In the genomic region with DNA sequence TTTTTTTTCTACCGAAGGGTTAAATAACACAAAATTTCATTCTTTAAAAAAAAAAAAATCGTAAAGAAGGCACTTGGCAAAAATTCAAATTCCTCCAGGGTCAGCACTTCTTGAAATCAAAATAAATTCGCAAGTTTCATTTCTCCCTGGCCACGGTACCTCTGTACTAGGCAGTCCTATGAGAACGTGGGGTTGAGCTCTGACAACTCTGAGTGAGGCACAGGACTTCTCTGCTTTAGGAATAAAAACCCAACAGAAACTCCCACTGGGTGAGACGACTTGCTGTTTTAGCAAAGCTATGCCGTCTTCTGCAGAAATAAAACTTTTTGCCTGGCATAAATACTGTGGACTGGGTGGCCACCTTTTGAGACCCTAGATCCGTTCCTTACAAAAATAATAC, we compare ENCODE assay signal across 24 mouse cellular contexts. TPM values are rescaled to one million over a fixed set of nuclear protein-coding genes. Genes with fewer than 3 reads are reported as not detected.
A peak's percentile ranks its signal among the peaks of the same experiment; 100 is the strongest.
DNase-seq lines count a peak whose midpoint lies in the region; ATAC-seq and TF ChIP-seq lines count a peak whose summit lies in the region.
"Had no signal": no experiment of that assay in that cellular context is flagged by ENCODE, and none has a peak within 500 bp of the region (broad histone marks: within the 10 kb centered on the region; RNA-seq: fewer than 3 reads in every experiment).

No protein-coding gene starts in this region.

- no peak for TF ChIP-seq POLR2A in kidney, adult 2 months (IDR thresholded peaks at IDR 0.05; ENCODE audit: low read depth, low read length)

- H3K4me1 ChIP-seq in kidney, adult 2 months (ENCODE audit: control insufficient read depth, insufficient read depth, low read length) = no peaks in the 10 kb centered on the region
- no peaks in the 10 kb centered on the region for H3K4me1 ChIP-seq in kidney, embryonic 14.5 days (ENCODE audit: control insufficient read depth, insufficient read depth, low read length)
- peaks cover 8% of the 10 kb centered on the region for H3K4me1 ChIP-seq in lung, embryonic 14.5 days (ENCODE audit: insufficient read depth)
- H3K4me1 ChIP-seq: embryonic facial prominence, embryonic 10.5 days; embryonic facial prominence, embryonic 12.5 days; forebrain, embryonic 13.5 days; forebrain, embryonic 15.5 days had no signal

- no peaks in the 10 kb centered on the region for H3K36me3 ChIP-seq in kidney, adult 2 months (ENCODE audit: control insufficient read depth, insufficient read depth, low read length)
- no peaks in the 10 kb centered on the region for H3K36me3 ChIP-seq in kidney, embryonic 14.5 days (ENCODE audit: control insufficient read depth, insufficient read depth, low read length)
- H3K36me3 ChIP-seq in lung, embryonic 14.5 days (ENCODE audit: insufficient read depth) = no peaks in the 10 kb centered on the region
- H3K36me3 ChIP-seq: embryonic facial prominence, embryonic 10.5 days; embryonic facial prominence, embryonic 12.5 days; forebrain, embryonic 15.5 days; G1E had no signal

- no peak overlapping the region for H3K27ac ChIP-seq in kidney, adult 2 months (ENCODE audit: insufficient read depth, low read depth, low read length)
- H3K27ac ChIP-seq in kidney, embryonic 14.5 days (ENCODE audit: low read depth, low read length) = no peak overlapping the region
- no peak overlapping the region for H3K27ac ChIP-seq in lung, embryonic 14.5 days (ENCODE audit: low read depth)
- H3K27ac ChIP-seq: embryonic facial prominence, embryonic 10.5 days; embryonic facial prominence, embryonic 12.5 days; forebrain, embryonic 13.5 days; forebrain, embryonic 15.5 days had no signal

- no peak for ATAC-seq in kidney, embryonic 14.5 days (ENCODE audit: low FRiP score, low TSS enrichment)
- ATAC-seq in lung, embryonic 14.5 days (ENCODE audit: insufficient read depth) = no peak; the same call in 1 of the 2 replicates
- ATAC-seq: activated CD4-positive, CD25-positive, alpha-beta regulatory T cell, adult 4 months; CD4-positive, CD25-positive, alpha-beta regulatory T cell, adult 4 months; forebrain, embryonic 13.5 days; forebrain, embryonic 15.5 days; forebrain, postnatal 0 days; Patski had no signal

- TF ChIP-seq CTCF in kidney, adult 2 months (conservative IDR thresholded peaks at IDR 0.05; ENCODE audit: insufficient read depth, insufficient read length, low read depth, low read length) = no peak
- no peak for TF ChIP-seq CTCF in lung, embryonic 14.5 days (IDR thresholded peaks at IDR 0.05; ENCODE audit: low read depth)

- H3K4me2 ChIP-seq in kidney, embryonic 14.5 days (replicated peaks; ENCODE audit: low read depth, low read length) = no peak overlapping the region
- H3K4me2 ChIP-seq in lung, embryonic 14.5 days = no peak overlapping the region
- H3K4me2 ChIP-seq: embryonic facial prominence, embryonic 12.5 days; forebrain, embryonic 13.5 days; forebrain, embryonic 15.5 days had no signal

- peak; percentile 9 for DNase-seq in adrenal gland, postnatal 10 days
- DNase-seq in adrenal gland, postnatal 14 days = no peak
- peak; percentile 22 for DNase-seq in kidney, adult 2 months
- peak; percentile 70 for DNase-seq in lung, embryonic 14.5 days
- no peak for DNase-seq in lung, postnatal 25 days (ENCODE audit: low spot score)
- DNase-seq: adrenal gland, adult 8-10 months; adrenal gland, postnatal 36 days; B cell, adult 2 months; cerebellum, adult 11-12 months; cerebellum, adult 2 months; cerebellum, adult 9-10 months; cerebellum, postnatal 10 days; cerebellum, postnatal 25 days; forebrain, postnatal 0 days had no signal

- no peak overlapping the region for H3K9ac ChIP-seq in kidney, embryonic 14.5 days (ENCODE audit: low read depth, low read length)
- no peak overlapping the region for H3K9ac ChIP-seq in lung, embryonic 14.5 days
- H3K9ac ChIP-seq: embryonic facial prominence, embryonic 12.5 days; forebrain, embryonic 13.5 days; forebrain, embryonic 15.5 days; forebrain, postnatal 0 days had no signal

- no peak overlapping the region for H3K4me3 ChIP-seq in kidney, adult 2 months (ENCODE audit: insufficient read depth, low read depth, low read length)
- no peak overlapping the region for H3K4me3 ChIP-seq in kidney, embryonic 14.5 days (ENCODE audit: low read length)
- no peak overlapping the region for H3K4me3 ChIP-seq in lung, embryonic 14.5 days (ENCODE audit: low read depth, low read length)
- H3K4me3 ChIP-seq: embryonic facial prominence, embryonic 10.5 days; embryonic facial prominence, embryonic 12.5 days; forebrain, embryonic 13.5 days; forebrain, embryonic 15.5 days had no signal

- WGBS in kidney, adult 2 months = 49% methylated on average over 8 of the region's 8 CpGs
- 50% methylated on average over 8 of the region's 8 CpGs for WGBS in kidney, embryonic 14.5 days
- 27% methylated on average over 8 of the region's 8 CpGs for WGBS in lung, embryonic 14.5 days

- H3K27me3 ChIP-seq in kidney, adult 2 months (replicated peaks; ENCODE audit: control insufficient read depth, insufficient read depth, low read length) = no peaks in the 10 kb centered on the region
- H3K27me3 ChIP-seq in kidney, embryonic 14.5 days (ENCODE audit: control insufficient read depth, insufficient read depth, low read length) = no peaks in the 10 kb centered on the region
- H3K27me3 ChIP-seq in lung, embryonic 14.5 days (ENCODE audit: insufficient read depth, low read length) = no peaks in the 10 kb centered on the region
- H3K27me3 ChIP-seq: CH12.LX; embryonic facial prominence, embryonic 12.5 days; forebrain, embryonic 13.5 days; forebrain, embryonic 15.5 days; Patski had no signal

- no peaks in the 10 kb centered on the region for H3K9me3 ChIP-seq in kidney, embryonic 14.5 days (ENCODE audit: control insufficient read depth, low read length)
- no peaks in the 10 kb centered on the region for H3K9me3 ChIP-seq in lung, embryonic 14.5 days (ENCODE audit: low read depth, low read length)
- H3K9me3 ChIP-seq: embryonic facial prominence, embryonic 10.5 days; embryonic facial prominence, embryonic 12.5 days; forebrain, embryonic 13.5 days; forebrain, embryonic 15.5 days had no signal

RNA-seq across cellular contexts. Expression of a gene that starts 44.1 kb away (rescaled TPM):
- 10 to 100 TPM; 54.5 to 68.5 TPM for total RNA-seq in adrenal gland, postnatal 10 days (2021)
- total RNA-seq in adrenal gland, postnatal 14 days (2021) = 99.4 and 116 TPM in 2 replicates
- 347 and 350 TPM in 2 replicates for polyA plus RNA-seq in kidney, adult 2 months (2012; rRNA removed)
- 2.1 and 4.5 TPM in 2 replicates for polyA plus RNA-seq in kidney, embryonic 14.5 days (2014; fragmentation: Nextera tagmentation; extraction: Ambion mirVana)
- polyA plus RNA-seq in lung, embryonic 14.5 days (2014; fragmentation: Nextera tagmentation; extraction: Ambion mirVana) = 0.26 and 0.53 TPM in 2 replicates
- total RNA-seq: CH12.LX had no signal
- polyA plus RNA-seq: CD4-positive, CD25-positive, alpha-beta regulatory T cell, adult 4 months; G1E had no signal

Comparison
In these comparisons a context has a peak if more than half of its experiments do, and no peak if none do; other contexts are left out.
1. DNase-seq: peak in adrenal gland, postnatal 10 days (single experiment), kidney, adult 2 months (single experiment) and lung, embryonic 14.5 days (single experiment); none in adrenal gland, postnatal 14 days (single experiment) and lung, postnatal 25 days (single experiment).
2. RNA of a gene that starts 44.1 kb away (polyA plus RNA-seq): 347 to 350 TPM in kidney, adult 2 months; 2.1 to 4.5 TPM in kidney, embryonic 14.5 days and 0.26 to 0.53 TPM in lung, embryonic 14.5 days; every median in the first group is over 10 times any median in the second.